Mouse (Mus musculus) heart, embryonic 14.5 days (tissue): Measurements from ENCODE around the gene Eif4ebp2. TPM values are rescaled to one million over a fixed set of nuclear protein-coding genes. Genes with fewer than 3 reads are reported as not detected.

Experiments used
- ATAC-seq: fragments of 200-750 bp; cut with Nextera tagmentation; 2 replicates; pipeline ENCODE4 v1.8.0; 2017; ENCODE audit warnings: low read depth, moderate TSS enrichment; ENCODE audit not compliant: insufficient number of reproducible peaks, insufficient read depth, low FRiP score
- H3K27ac ChIP-seq, 2 experiments: fragments of 200-500 bp in 1 of 2; fragments of 300-500 bp in 1 of 2; sonication (generic) in 1 of 2; replicated peaks in 1 of 2; 2 replicates each; pipeline ENCODE4 v1.5.1; 2012 to 2014; ENCODE audit warnings: low read depth in 2 of 2, low read length in 2 of 2, control low read depth in 1 of 2, mild to moderate bottlenecking in 1 of 2, mixed read lengths in 1 of 2; ENCODE audit not compliant: control insufficient read depth in 1 of 2, insufficient read depth in 1 of 2
- H3K27me3 ChIP-seq: fragments of 300-500 bp; sonication (generic); 2 replicates; pipeline ENCODE4 v1.6.1; 2014; ENCODE audit warnings: mild to moderate bottlenecking, low read length, control low read depth; ENCODE audit not compliant: control insufficient read depth, insufficient read depth
- H3K36me3 ChIP-seq: fragments of 300-500 bp; sonication (generic); 2 replicates; pipeline ENCODE4 v1.6.1; 2014; ENCODE audit warnings: mild to moderate bottlenecking, control low read depth, low read length, mixed read lengths; ENCODE audit not compliant: control insufficient read depth, insufficient read depth
- H3K4me1 ChIP-seq, 2 experiments: fragments of 200-500 bp in 1 of 2; fragments of 300-500 bp in 1 of 2; sonication (generic) in 1 of 2; 2 replicates each; pipeline ENCODE4 v1.6.1; 2012 to 2014; ENCODE audit warnings: low read length in 2 of 2, control low read depth in 1 of 2, mixed read lengths in 1 of 2; ENCODE audit not compliant: control insufficient read depth in 2 of 2, insufficient read depth in 2 of 2
- H3K4me2 ChIP-seq: fragments of 300-500 bp; sonication (generic); 2 replicates; pipeline ENCODE4 v1.6.1; 2014; ENCODE audit warnings: mild to moderate bottlenecking, low read length
- H3K4me3 ChIP-seq, 2 experiments: fragments of 200-500 bp in 1 of 2; fragments of 300-500 bp in 1 of 2; sonication (generic) in 1 of 2; 2 replicates each; pipeline ENCODE4 v1.5.1; 2012 to 2014; ENCODE audit warnings: low read length in 2 of 2, mild to moderate bottlenecking in 2 of 2, control low read depth in 1 of 2, low read depth in 1 of 2, moderate library complexity in 1 of 2; ENCODE audit not compliant: control insufficient read depth in 1 of 2, insufficient read depth in 1 of 2
- H3K9ac ChIP-seq: fragments of 300-500 bp; sonication (generic); 2 replicates; pipeline ENCODE4 v1.6.1; 2014; ENCODE audit warnings: mild to moderate bottlenecking, low read length
- H3K9me3 ChIP-seq: fragments of 300-500 bp; sonication (generic); 2 replicates; pipeline ENCODE4 v1.6.1; 2016; ENCODE audit warnings: low read length, control low read depth; ENCODE audit not compliant: control insufficient read depth
- WGBS: fragments of 180-500 bp; shearing (Covaris S2); extraction: QIAGEN DNeasy Blood & Tissue Kit; methylation state at CpG from one replicate; pipeline ENCODE4 v1.1.7; 2014; 5-methylcytosine and 5-hydroxymethylcytosine counted together
- polyA plus RNA-seq: library from polyadenylated mRNA; unstranded; fragments of >200 nt; fragmentation: Nextera tagmentation; extraction: Ambion mirVana; gene quantifications from 2 replicates; pipeline ENCODE4 v1.2.1, GENCODE M21; 2014

Eif4ebp2 gene
- polyA plus RNA-seq, 1 experiment from 2014 or later, result 36.9 TPM

- no peaks in the 10 kb centered on the region for H3K36me3 ChIP-seq
- WGBS, result 84% methylated on average over 6 of the region's 6 CpGs
- H3K9me3 ChIP-seq, result no peaks in the 10 kb centered on the region
- H3K9ac ChIP-seq, result no peak overlapping the region
- H3K27me3 ChIP-seq, result no peaks in the 10 kb centered on the region
- H3K4me2 ChIP-seq, result no peak overlapping the region
- H3K4me1 ChIP-seq, result no peaks in the 10 kb centered on the region; a peak in 1 of 4 replicates
- ATAC-seq, result no peak
- no peak overlapping the region for H3K4me3 ChIP-seq
- H3K27ac ChIP-seq, result no peak overlapping the region
Measured at GRCm38 (mm10) chr10:61488522-61489110, 36.2 kb upstream of the Eif4ebp2 start.

DNA sequence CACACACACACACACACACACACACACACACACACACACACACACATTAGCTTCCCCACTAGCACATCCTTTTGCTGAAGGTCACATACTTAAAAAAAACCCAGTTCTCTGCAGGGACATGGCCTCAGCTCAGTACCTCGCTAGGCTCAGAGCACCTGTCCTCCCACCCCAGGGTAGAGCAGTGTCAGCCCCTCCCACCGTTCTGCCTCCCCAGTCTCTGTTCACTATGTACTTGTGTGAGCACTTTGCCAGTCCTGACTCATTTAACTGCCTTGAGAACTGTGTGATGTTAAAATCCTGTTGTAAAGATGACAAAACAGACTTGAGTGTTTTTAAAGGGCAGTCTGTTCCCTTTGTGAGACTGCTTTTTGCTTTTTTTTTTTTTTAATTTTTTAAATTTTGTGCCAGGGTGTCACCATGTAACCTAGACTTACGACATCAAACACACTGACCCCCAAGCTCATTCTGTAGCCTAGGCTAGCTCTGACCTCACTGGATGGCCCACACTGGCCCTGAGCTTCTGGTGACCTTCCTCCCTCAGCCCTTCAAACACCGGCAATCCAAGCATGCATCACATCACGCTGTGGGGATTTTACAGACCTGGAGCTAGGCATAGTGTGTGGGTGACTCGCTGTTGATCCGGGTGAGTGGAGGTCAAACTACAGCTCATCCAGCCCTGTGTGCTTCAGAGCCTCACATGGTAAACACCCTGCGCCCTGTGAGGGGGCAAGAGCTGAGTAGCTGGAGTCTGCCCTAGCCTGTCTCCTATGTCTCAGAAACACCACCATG is 34.3 kb upstream of the Eif4ebp2 start:
- Histone ChIP-seq H3K27ac (no peak overlapping the region), H3K9ac (no peak overlapping the region), H3K36me3 (0 out of 2 replicates have a peak, but pooled peaks cover 3% of the 10 kb centered on the region), H3K4me1 (no peaks in the 10 kb centered on the region; a peak in 1 of 4 replicates), H3K27me3 (no peaks in the 10 kb centered on the region), H3K4me2 (no peak overlapping the region), H3K9me3 (no peaks in the 10 kb centered on the region), H3K4me3 (no peak overlapping the region)
- 76% methylated on average over 8 of the region's 8 CpGs for WGBS
- ATAC-seq, result no peak

- H3K27ac ChIP-seq, result no peak overlapping the region
- no peak overlapping the region for H3K9ac ChIP-seq
- no peaks in the 10 kb centered on the region for H3K27me3 ChIP-seq
- 0 out of 2 replicates have a peak, but pooled peaks cover 3% of the 10 kb centered on the region for H3K36me3 ChIP-seq
- H3K4me1 ChIP-seq, result no peaks in the 10 kb centered on the region; a peak in 1 of 4 replicates
- 75% methylated on average over 11 of the region's 11 CpGs for WGBS
- H3K9me3 ChIP-seq, result no peaks in the 10 kb centered on the region
- no peak overlapping the region for H3K4me3 ChIP-seq
- no peak for ATAC-seq
- no peak overlapping the region for H3K4me2 ChIP-seq
Measured at GRCm38 (mm10) chr10:61484801-61485200, 32.3 kb upstream of the Eif4ebp2 start.

DNA sequence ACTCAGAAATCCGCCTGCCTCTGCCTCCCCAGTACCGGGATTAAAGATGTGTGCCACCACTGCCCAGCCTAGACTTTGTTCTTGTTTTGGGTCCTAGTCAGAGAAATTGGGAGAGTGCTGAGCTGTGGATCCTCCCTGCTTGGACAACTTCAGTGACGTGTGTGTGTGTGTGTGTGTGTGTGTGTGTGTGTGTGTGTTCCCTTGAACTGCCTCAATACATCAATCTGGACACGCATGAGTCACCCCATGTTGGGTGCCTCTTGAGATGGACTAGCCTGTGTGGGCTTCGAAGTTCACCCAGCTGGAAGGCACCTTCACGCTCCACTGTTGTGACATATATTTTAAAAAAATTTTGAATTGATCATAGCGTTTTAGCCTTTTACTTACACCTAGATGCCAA is 30.3 kb upstream of the Eif4ebp2 start:
- 0 out of 2 replicates have a peak, but pooled peaks cover 3% of the 10 kb centered on the region for H3K36me3 ChIP-seq
- no peak overlapping the region for H3K4me2 ChIP-seq
- H3K27ac ChIP-seq, result no peak overlapping the region
- WGBS, result 92% methylated on average over 7 of the region's 7 CpGs
- H3K9me3 ChIP-seq, result no peaks in the 10 kb centered on the region
- no peak overlapping the region for H3K9ac ChIP-seq
- ATAC-seq, result no peak
- H3K4me3 ChIP-seq, result no peak overlapping the region
- H3K27me3 ChIP-seq, result no peaks in the 10 kb centered on the region
- no peaks in the 10 kb centered on the region; a peak in 2 of 4 replicates for H3K4me1 ChIP-seq

GRCm38 (mm10) chr10:61480488-61480887 is 28.0 kb upstream of the Eif4ebp2 start:
- 66% methylated on average over 1 of the region's 1 CpGs for WGBS
- no peak overlapping the region for H3K27ac ChIP-seq
- H3K27me3 ChIP-seq, result no peaks in the 10 kb centered on the region
- no peaks in the 10 kb centered on the region for H3K9me3 ChIP-seq
- H3K4me3 ChIP-seq, result no peak overlapping the region
- H3K4me2 ChIP-seq, result no peak overlapping the region
- no peak for ATAC-seq
- H3K9ac ChIP-seq, result no peak overlapping the region
- H3K36me3 ChIP-seq, result 0 out of 2 replicates have a peak, but pooled peaks cover 3% of the 10 kb centered on the region
- H3K4me1 ChIP-seq, result peaks cover 5 to 11% of the 10 kb centered on the region in 2 experiments; a peak in 2 of 4 replicates

GRCm38 (mm10) chr10:61479927-61480326 is 27.5 kb upstream of the Eif4ebp2 start:
- ATAC-seq, result no peak
- H3K9ac ChIP-seq, result no peak overlapping the region
- peaks cover 6 to 16% of the 10 kb centered on the region in 2 experiments; a peak in 3 of 4 replicates for H3K4me1 ChIP-seq
- no peak overlapping the region for H3K27ac ChIP-seq
- H3K36me3 ChIP-seq, result 0 out of 2 replicates have a peak, but pooled peaks cover 3% of the 10 kb centered on the region
- H3K4me2 ChIP-seq, result no peak overlapping the region
- WGBS, result 79% methylated on average over 4 of the region's 4 CpGs
- no peaks in the 10 kb centered on the region for H3K9me3 ChIP-seq
- no peaks in the 10 kb centered on the region for H3K27me3 ChIP-seq
- no peak overlapping the region for H3K4me3 ChIP-seq

DNA sequence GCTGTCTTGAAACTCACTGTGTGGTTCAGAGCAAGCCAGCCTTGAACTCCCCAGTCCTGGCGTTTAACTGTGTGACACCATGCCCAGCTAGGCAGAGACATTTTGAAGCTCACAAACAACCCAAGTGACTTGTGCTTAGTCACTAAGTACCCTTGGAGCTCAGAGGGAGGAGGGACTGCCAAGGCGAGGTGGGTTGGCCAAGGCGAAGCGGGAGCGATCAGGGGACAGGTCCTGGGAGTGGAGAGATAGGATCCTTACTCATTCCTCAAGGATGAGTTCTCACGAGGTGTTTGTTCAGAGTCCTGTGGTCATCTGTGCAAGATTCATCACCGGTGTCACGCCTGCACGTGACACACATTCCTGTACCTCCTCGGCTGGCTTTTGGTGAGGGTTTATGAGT is 27.0 kb upstream of the Eif4ebp2 start:
- H3K4me2 ChIP-seq, result no peak overlapping the region
- H3K27ac ChIP-seq, result no peak overlapping the region
- no peaks in the 10 kb centered on the region for H3K9me3 ChIP-seq
- WGBS, result 90% methylated on average over 10 of the region's 10 CpGs
- no peak for ATAC-seq
- H3K9ac ChIP-seq, result no peak overlapping the region
- no peaks in the 10 kb centered on the region for H3K27me3 ChIP-seq
- H3K36me3 ChIP-seq, result 0 out of 2 replicates have a peak, but pooled peaks cover 3% of the 10 kb centered on the region
- no peak overlapping the region for H3K4me3 ChIP-seq
- H3K4me1 ChIP-seq, result peaks cover 7 to 20% of the 10 kb centered on the region in 2 experiments
